Mouse (Mus musculus) heart, adult 2 months (tissue): Measurements from ENCODE around the gene Dydc1.

Experiments
- CTCF ChIP-seq: fragments of 200-600 bp; IDR thresholded peaks from 2 replicates; pipeline ENCODE4 v1.8.1; 2022; ENCODE audit warnings: antibody characterized with exemption, mild to moderate bottlenecking, moderate library complexity
- POLR2A ChIP-seq: fragments of 200-500 bp; IDR thresholded peaks from 2 replicates; pipeline ENCODE4 v1.6.1; 2011; ENCODE audit warnings: mild to moderate bottlenecking, low read depth, low read length, control low read depth; ENCODE audit not compliant: insufficient read depth

DNA sequence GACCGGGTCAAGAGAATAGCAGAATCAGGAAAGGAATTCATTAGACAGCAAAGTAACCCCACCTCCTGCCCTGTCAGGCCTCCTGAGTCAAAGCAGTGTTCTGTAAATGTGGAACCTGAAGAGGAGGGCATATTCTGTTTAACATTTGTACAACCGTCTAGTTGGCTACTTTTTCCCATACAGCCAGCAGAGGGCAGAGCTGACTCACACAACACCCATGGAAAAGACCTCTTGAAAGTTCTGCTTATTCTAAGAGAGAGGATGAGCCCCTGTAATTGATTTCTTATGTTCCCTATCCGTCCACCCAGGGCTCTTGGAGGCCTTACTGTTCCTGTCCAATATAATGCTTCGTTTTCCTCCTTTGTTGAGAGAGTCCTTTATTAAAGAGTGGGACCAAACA lies 55.3 kb downstream of the Dydc1 start:
- TF ChIP-seq POLR2A, result no peak
- TF ChIP-seq CTCF, result peak; percentile 71
